Mouse (Mus musculus) liver, embryonic 14 days (tissue): ENCODE measurements around the gene Sdc4. TPM values are rescaled to one million over a fixed set of nuclear protein-coding genes. Genes with fewer than 3 reads are reported as not detected.

Experiments used
- polyA plus RNA-seq: library from polyadenylated mRNA; depleted of rRNA; stranded (reverse); fragments of >200 nt; gene quantifications from 2 replicates; pipeline ENCODE4 v1.2.3, GENCODE M21; 2012; rRNA removed

Gene Sdc4
- 10.9 and 13.1 TPM in 2 replicates for polyA plus RNA-seq

GRCm38 (mm10) chr2:164443460-164444000 is at the start of gene Sdc4:
Gene Sdc4, minus strand, starts transcription at chr2:164443887.

GRCm38 (mm10) chr2:164485681-164486257 is 42.1 kb upstream of the Sdc4 start, which contains the start of gene Dbndd2:
Gene Dbndd2, plus strand, starts transcription at chr2:164486106.

GRCm38 (mm10) chr2:164473624-164474023 is 29.9 kb upstream of the Sdc4 start, which contains the start of gene Trp53tg5:
Gene Trp53tg5, minus strand, starts transcription at chr2:164473724.

GRCm38 (mm10) chr2:164460745-164461551 is 17.3 kb upstream of the Sdc4 start, which contains the start of gene Gm20458:
Gene Gm20458, plus strand, starts transcription at chr2:164460967.

GRCm38 (mm10) chr2:164456864-164457300 is 13.2 kb upstream of the Sdc4 start, which contains the start of gene Sys1:
Gene Sys1, plus strand, starts transcription at chr2:164456964.

GRCm38 (mm10) chr2:164405060-164405459 is 38.6 kb downstream of the Sdc4 start, which contains the start of gene Matn4:
Gene Matn4, minus strand, starts transcription at chr2:164405160.

GRCm38 (mm10) chr2:164402906-164403305 is 40.8 kb downstream of the Sdc4 start, which contains the start of gene Rbpjl:
Gene Rbpjl, plus strand, starts transcription at chr2:164403141.

GRCm38 (mm10) chr2:164389020-164389419 is 54.7 kb downstream of the Sdc4 start, which contains the start of gene Slpi:
Gene Slpi, minus strand, starts transcription at chr2:164389095.

Other genes starting within 250 kb of the Sdc4 start
- not detected in 2 replicates for gene Wfdc15a, start 243.8 kb downstream of the Sdc4 start, polyA plus RNA-seq
- gene Wfdc15b, start 222.2 kb downstream of the Sdc4 start, polyA plus RNA-seq: 0.12 TPM in 1 of 2 replicates, not detected in the other
- gene Svs2, start 205.4 kb downstream of the Sdc4 start, polyA plus RNA-seq: not detected in 2 replicates
- gene Svs3b, start 187.2 kb downstream of the Sdc4 start, polyA plus RNA-seq: not detected in 2 replicates
- gene Svs4, start 165.4 kb downstream of the Sdc4 start, polyA plus RNA-seq: not detected in 2 replicates
- not detected in 2 replicates for gene Svs3a, start 154.6 kb downstream of the Sdc4 start, polyA plus RNA-seq
- not detected in 2 replicates for gene Svs6, start 127.1 kb downstream of the Sdc4 start, polyA plus RNA-seq
- gene Svs5, start 111.1 kb downstream of the Sdc4 start, polyA plus RNA-seq: not detected in 2 replicates
- gene Slpi, start 54.8 kb downstream of the Sdc4 start, polyA plus RNA-seq: 8.6 and 9.0 TPM in 2 replicates
- 0.07 TPM in 1 of 2 replicates, not detected in the other for gene Rbpjl, start 40.7 kb downstream of the Sdc4 start, polyA plus RNA-seq
- 0.06 and 0.24 TPM in 2 replicates for gene Matn4, start 38.7 kb downstream of the Sdc4 start, polyA plus RNA-seq
- 13.3 and 16.2 TPM in 2 replicates for gene Sys1, start 13.1 kb upstream of the Sdc4 start, polyA plus RNA-seq
- gene Gm20458, start 17.1 kb upstream of the Sdc4 start, polyA plus RNA-seq: 0.15 and 0.50 TPM in 2 replicates
- not detected in 2 replicates for gene Trp53tg5, start 29.8 kb upstream of the Sdc4 start, polyA plus RNA-seq
- 5.0 and 5.1 TPM in 2 replicates for gene Dbndd2, start 42.2 kb upstream of the Sdc4 start, polyA plus RNA-seq
- gene Pigt, start 53.6 kb upstream of the Sdc4 start, polyA plus RNA-seq: 16.7 and 21.2 TPM in 2 replicates
- 0.70 and 1.2 TPM in 2 replicates for gene Wfdc2, start 118.5 kb upstream of the Sdc4 start, polyA plus RNA-seq
- gene Spint3, start 129.6 kb upstream of the Sdc4 start, polyA plus RNA-seq: not detected in 2 replicates
- 0.07 TPM in 1 of 2 replicates, not detected in the other for gene Wfdc6a, start 141.6 kb upstream of the Sdc4 start, polyA plus RNA-seq
- not detected in 2 replicates for gene Eppin, start 149.7 kb upstream of the Sdc4 start, polyA plus RNA-seq
- not detected in 2 replicates for gene Wfdc6b, start 169.6 kb upstream of the Sdc4 start, polyA plus RNA-seq
- not detected in 2 replicates for gene Wfdc8, start 169.7 kb upstream of the Sdc4 start, polyA plus RNA-seq
- gene Wfdc16, start 194.9 kb upstream of the Sdc4 start, polyA plus RNA-seq: not detected in 2 replicates
- gene Wfdc10, start 212.2 kb upstream of the Sdc4 start, polyA plus RNA-seq: not detected in 2 replicates
- not detected in 2 replicates for gene Wfdc9, start 212.7 kb upstream of the Sdc4 start, polyA plus RNA-seq
- not detected in 2 replicates for gene Wfdc11, start 230.2 kb upstream of the Sdc4 start, polyA plus RNA-seq
- gene Wfdc13, start 241.2 kb upstream of the Sdc4 start, polyA plus RNA-seq: not detected in 2 replicates